Mouse (Mus musculus) CH12.LX (cell line): ENCODE results near the gene Ank2. TPM values are rescaled to one million over a fixed set of nuclear protein-coding genes. Genes with fewer than 3 reads are reported as not detected.

ENCODE experiments used
- DNase-seq: peaks from one replicate; pipeline ENCODE4 v3.0.0-alpha.2; 2013; ENCODE audit errors: extremely low read depth
- H3K27ac ChIP-seq: 2 replicates; pipeline ENCODE4 v1.5.1; 2012; ENCODE audit warnings: low read depth, mild to moderate bottlenecking, control low read depth, moderate library complexity; ENCODE audit not compliant: insufficient read depth
- H3K27me3 ChIP-seq: replicated peaks from 2 replicates; pipeline ENCODE3; 2012; ENCODE audit warnings: inconsistent platforms
- H3K36me3 ChIP-seq, 2 experiments: replicated peaks in 1 of 2; 2 replicates each; pipeline versions ENCODE3 to v1.6.1; 2012; ENCODE audit warnings: inconsistent platforms in 1 of 2, low read length in 1 of 2, mild to moderate bottlenecking in 1 of 2, mixed read lengths in 1 of 2, moderate library complexity in 1 of 2; ENCODE audit not compliant: control insufficient read depth in 1 of 2, insufficient read depth in 1 of 2
- H3K4me1 ChIP-seq, 2 experiments: 2 replicates each; pipeline ENCODE4 v1.6.1; 2012; ENCODE audit warnings: inconsistent platforms in 1 of 2, moderate library complexity in 1 of 2; ENCODE audit not compliant: insufficient read depth in 2 of 2, control insufficient read depth in 1 of 2
- H3K4me2 ChIP-seq: 2 replicates; pipeline ENCODE4 v1.6.1; 2012; ENCODE audit warnings: low read depth, mild to moderate bottlenecking, control low read depth; ENCODE audit not compliant: poor library complexity, insufficient read depth, severe bottlenecking
- H3K4me3 ChIP-seq, 3 experiments: fragments of 150-350 bp in 1 of 3; sonication (generic) in 1 of 3; replicated peaks in 1 of 3; 2 replicates each; pipeline versions ENCODE3 to v1.5.1; 2011 to 2012; ENCODE audit warnings: low read depth in 2 of 3, low read length in 2 of 3, mild to moderate bottlenecking in 2 of 3, moderate library complexity in 2 of 3, control low read depth in 1 of 3, improper control_type of control experiment in 1 of 3, inconsistent platforms in 1 of 3, mixed read lengths in 1 of 3; ENCODE audit not compliant: poor library complexity in 1 of 3
- H3K79me2 ChIP-seq: replicated peaks from 2 replicates; pipeline ENCODE4 v1.6.1; 2012; ENCODE audit warnings: mild to moderate bottlenecking, moderate library complexity; ENCODE audit not compliant: control insufficient read depth, poor library complexity, insufficient read depth, severe bottlenecking; ENCODE audit errors: extremely low read depth
- H3K9ac ChIP-seq: 2 replicates; pipeline ENCODE4 v1.6.1; 2012; ENCODE audit warnings: low read depth, mild to moderate bottlenecking, control low read depth, moderate library complexity; ENCODE audit not compliant: insufficient read depth
- H3K9me3 ChIP-seq: replicated peaks from 2 replicates; pipeline ENCODE3; 2012; ENCODE audit warnings: low read length, inconsistent platforms, mixed read lengths
- BHLHE40 ChIP-seq: IDR thresholded peaks from 2 replicates; pipeline ENCODE4 v1.6.1; 2011; ENCODE audit warnings: mild to moderate bottlenecking, low read depth, low read length, improper control_type of control experiment
- CHD1 ChIP-seq: IDR thresholded peaks from 2 replicates; pipeline ENCODE4 v1.6.1; 2012; ENCODE audit warnings: low read depth, low read length, improper control_type of control experiment, inconsistent platforms
- CTCF ChIP-seq, 2 experiments: IDR thresholded peaks in 1 of 2; conservative IDR thresholded peaks in 1 of 2; 2 replicates each; pipeline ENCODE4 v1.5.1; 2011 to 2012; ENCODE audit warnings: low read depth in 2 of 2, low read length in 2 of 2, improper control_type of control experiment in 1 of 2, inconsistent platforms in 1 of 2, mild to moderate bottlenecking in 1 of 2, moderate library complexity in 1 of 2
- E2F4 ChIP-seq: IDR thresholded peaks from 2 replicates; pipeline ENCODE4 v1.6.1; 2011; ENCODE audit warnings: low read depth, low read length, improper control_type of control experiment; ENCODE audit not compliant: insufficient replicate concordance
- GABPA ChIP-seq: IDR thresholded peaks from 2 replicates; pipeline ENCODE4 v1.6.1; 2012; ENCODE audit warnings: low read depth, low read length, improper control_type of control experiment, inconsistent platforms; ENCODE audit not compliant: insufficient replicate concordance
- JUN ChIP-seq: IDR thresholded peaks from 2 replicates; pipeline ENCODE4 v1.6.1; 2011; ENCODE audit warnings: low read depth, mild to moderate bottlenecking, low read length, improper control_type of control experiment, moderate library complexity; ENCODE audit not compliant: insufficient read depth
- MAFK ChIP-seq: IDR thresholded peaks from 2 replicates; pipeline ENCODE4 v1.6.1; 2011; ENCODE audit warnings: low read length, improper control_type of control experiment; ENCODE audit not compliant: insufficient replicate concordance
- MAZ ChIP-seq: IDR thresholded peaks from 2 replicates; pipeline ENCODE4 v1.6.1; 2012; ENCODE audit warnings: low read depth, mild to moderate bottlenecking, inconsistent platforms, low read length, improper control_type of control experiment, moderate library complexity
- MXI1 ChIP-seq: IDR thresholded peaks from 2 replicates; pipeline ENCODE4 v1.6.1; 2011; ENCODE audit warnings: mild to moderate bottlenecking, low read depth, low read length, improper control_type of control experiment
- MYC ChIP-seq: IDR thresholded peaks from 2 replicates; pipeline ENCODE4 v1.6.1; 2011; ENCODE audit warnings: low read depth, mild to moderate bottlenecking, improper control_type of control experiment, low read length
- NELFE ChIP-seq: IDR thresholded peaks from 2 replicates; pipeline ENCODE4 v1.6.1; 2011; ENCODE audit warnings: low read depth, low read length, improper control_type of control experiment
- POLR2A ChIP-seq: IDR thresholded peaks from 2 replicates; pipeline ENCODE4 v1.6.1; 2011; ENCODE audit warnings: low read depth, mild to moderate bottlenecking, improper control_type of control experiment, low read length
- POLR2AphosphoS2 ChIP-seq: IDR thresholded peaks from 2 replicates; pipeline ENCODE4 v1.6.1; 2011; ENCODE audit warnings: low read depth, low read length, improper control_type of control experiment
- RAD21 ChIP-seq: IDR thresholded peaks from 2 replicates; pipeline ENCODE4 v1.6.1; 2011; ENCODE audit warnings: low read depth, mild to moderate bottlenecking, low read length, improper control_type of control experiment, moderate library complexity
- RCOR1 ChIP-seq: conservative IDR thresholded peaks from 2 replicates; pipeline ENCODE4 v1.6.1; 2012; ENCODE audit warnings: low read depth, mild to moderate bottlenecking, inconsistent platforms, low read length, improper control_type of control experiment
- SIN3A ChIP-seq: IDR thresholded peaks from 2 replicates; pipeline ENCODE4 v1.6.1; 2012; ENCODE audit warnings: low read length, improper control_type of control experiment, inconsistent platforms
- TBP ChIP-seq: conservative IDR thresholded peaks from 2 replicates; pipeline ENCODE4 v1.6.1; 2011; ENCODE audit warnings: low read depth, low read length, improper control_type of control experiment
- USF2 ChIP-seq: conservative IDR thresholded peaks from 2 replicates; pipeline ENCODE4 v1.6.1; 2011; ENCODE audit warnings: low read depth, low read length, improper control_type of control experiment
- ZMIZ1 ChIP-seq: IDR thresholded peaks from 2 replicates; pipeline ENCODE4 v1.6.1; 2012; ENCODE audit warnings: low read depth, mild to moderate bottlenecking, inconsistent platforms, low read length, improper control_type of control experiment
- ZNF384 ChIP-seq: IDR thresholded peaks from 2 replicates; pipeline ENCODE4 v1.6.1; 2012; ENCODE audit warnings: low read depth, low read length, improper control_type of control experiment, inconsistent platforms
- dilution Hi-C: fragments of 300-500 bp; cut with MboI; formaldehyde crosslinking; loops from 2 replicates; pipeline ENCODE4 v1.14.3; 2020; ENCODE audit warnings: low sequenced_read_pairs; ENCODE audit not compliant: extremely low pct_unique_long_range_greater_than_20kb, extremely low pct_ligation_motif_present
- in situ Hi-C: fragments of 300-500 bp; cut with MboI; formaldehyde crosslinking; loops from 3 replicates; pipeline ENCODE4 v1.14.3; 2019; ENCODE audit warnings: low sequenced_read_pairs, low pct_ligation_motif_present, low pct_unique_long_range_greater_than_20kb, mixed read lengths
- polyA plus RNA-seq: library from polyadenylated mRNA; unstranded; fragments of >175 nt; gene quantifications from 2 replicates; pipeline ENCODE4 v1.2.1, GENCODE M21; 2012; ENCODE audit warnings: low read depth; ENCODE audit not compliant: insufficient read length
- total RNA-seq, 2 experiments: library from RNA; depleted of rRNA; stranded (reverse); fragments of 300-350 nt in 1 of 2; fragments of >200 nt in 1 of 2; gene quantifications; 2 replicates each; pipeline ENCODE4 v1.2.3; 2012 to 2014

The Ank2 gene
- total and polyA plus RNA-seq, 3 experiments, result 3.9 to 20.9 (median 12.2) TPM

- H3K4me1 ChIP-seq, result peaks cover 3 to 15% of the 10 kb centered on the region in 2 experiments; a peak in 3 of 4 replicates
- H3K27ac ChIP-seq, result no peak overlapping the region
- DNase-seq, result no peak
- no peaks in the 10 kb centered on the region for H3K27me3 ChIP-seq
- dilution Hi-C loops, result no loop called here
- no peak overlapping the region for H3K9ac ChIP-seq
- no peaks in the 10 kb centered on the region for H3K9me3 ChIP-seq
- TF ChIP-seq MAZ, result no peak
- TF ChIP-seq E2F4, result no peak
- TF ChIP-seq BHLHE40, result no peak
- no peak for TF ChIP-seq POLR2A
- TF ChIP-seq GABPA, result no peak
- H3K4me2 ChIP-seq, result no peak overlapping the region
- H3K79me2 ChIP-seq, result no peaks in the 10 kb centered on the region
- H3K36me3 ChIP-seq, result no peaks in the 10 kb centered on the region
- in situ Hi-C loops, result no loop called here
- H3K4me3 ChIP-seq, result no peak overlapping the region
Measured at GRCm38 (mm10) chr3:127317641-127318040, 181.5 kb downstream of the Ank2 start.

GRCm38 (mm10) chr3:127316717-127317116, 182.4 kb downstream of the Ank2 start:
- Histone ChIP-seq H3K9me3 (no peaks in the 10 kb centered on the region), H3K4me3 (no peak overlapping the region), H3K9ac (no peak overlapping the region), H3K27me3 (no peaks in the 10 kb centered on the region), H3K4me2 (no peak overlapping the region), H3K79me2 (no peaks in the 10 kb centered on the region), H3K27ac (no peak overlapping the region), H3K36me3 (no peaks in the 10 kb centered on the region), H3K4me1 (peaks cover 2 to 12% of the 10 kb centered on the region in 2 experiments; a peak in 3 of 4 replicates)
- in situ Hi-C loops, result no loop called here
- DNase-seq, result no peak
- dilution Hi-C loops, result no loop called here
- TF ChIP-seq MAFK, result no peak
- no peak for TF ChIP-seq SIN3A
- TF ChIP-seq USF2, result no peak
- TF ChIP-seq MAZ, result no peak
- no peak for TF ChIP-seq CHD1
- TF ChIP-seq GABPA, result no peak
- TF ChIP-seq ZMIZ1, result no peak
- no peak for TF ChIP-seq NELFE
- TF ChIP-seq CTCF (conservative IDR thresholded peaks at IDR 0.05 in 1 of 2, IDR thresholded peaks at IDR 0.05 in 1 of 2; ENCODE audit: low read depth in 2 of 2, low read length in 2 of 2), result no peak
- TF ChIP-seq MXI1, result no peak
- no peak for TF ChIP-seq POLR2A
- no peak for TF ChIP-seq TBP
- no peak for TF ChIP-seq JUN
- no peak for TF ChIP-seq ZNF384
- TF ChIP-seq MYC, result no peak
- TF ChIP-seq RAD21, result no peak
- no peak for TF ChIP-seq POLR2AphosphoS2
- no peak for TF ChIP-seq RCOR1
